Mouse (Mus musculus) heart, embryonic 15.5 days (tissue): ENCODE results near the gene Elmsan1. TPM values are rescaled to one million over a fixed set of nuclear protein-coding genes. Genes with fewer than 3 reads are reported as not detected.
A peak's percentile ranks its signal among the peaks of the same experiment; 100 is the strongest.

Experiments
- ATAC-seq: fragments of 200-750 bp; cut with Nextera tagmentation; replicated peaks from 2 replicates; pipeline ENCODE4 v1.8.0; 2017; ENCODE audit warnings: low read depth, moderate TSS enrichment; ENCODE audit not compliant: insufficient number of reproducible peaks, insufficient read depth, low FRiP score
- H3K27ac ChIP-seq: fragments of 300-500 bp; sonication (generic); 2 replicates; pipeline ENCODE4 v1.5.1; 2015; ENCODE audit warnings: mild to moderate bottlenecking, inconsistent platforms
- H3K27me3 ChIP-seq: fragments of 300-500 bp; sonication (generic); 2 replicates; pipeline ENCODE4 v1.6.1; 2015; ENCODE audit warnings: inconsistent platforms
- H3K36me3 ChIP-seq: fragments of 300-500 bp; sonication (generic); 2 replicates; pipeline ENCODE4 v1.6.1; 2015; ENCODE audit warnings: mild to moderate bottlenecking, inconsistent platforms
- H3K4me1 ChIP-seq: fragments of 300-500 bp; sonication (generic); replicated peaks from 2 replicates; pipeline ENCODE4 v1.6.1; 2015; ENCODE audit warnings: inconsistent platforms
- H3K4me2 ChIP-seq: fragments of 300-500 bp; sonication (generic); 2 replicates; pipeline ENCODE4 v1.6.1; 2015; ENCODE audit warnings: inconsistent platforms, mild to moderate bottlenecking, moderate library complexity
- H3K4me3 ChIP-seq: fragments of 300-500 bp; sonication (generic); 2 replicates; pipeline ENCODE4 v1.5.1; 2015; ENCODE audit warnings: mild to moderate bottlenecking, inconsistent platforms
- H3K9ac ChIP-seq: fragments of 300-500 bp; sonication (generic); 2 replicates; pipeline ENCODE4 v1.6.1; 2015; ENCODE audit warnings: mild to moderate bottlenecking, inconsistent platforms
- H3K9me3 ChIP-seq: fragments of 300-500 bp; sonication (generic); replicated peaks from 2 replicates; pipeline ENCODE4 v1.6.1; 2016; ENCODE audit warnings: inconsistent platforms
- WGBS: fragments of 180-500 bp; shearing (Covaris S2); methylation state at CpG from one replicate; pipeline ENCODE4 v1.1.7; 2015; ENCODE audit warnings: mixed read lengths; 5-methylcytosine and 5-hydroxymethylcytosine counted together
- polyA plus RNA-seq: library from polyadenylated mRNA; unstranded; fragments of >200 nt; fragmentation: Nextera tagmentation; extraction: Ambion mirVana; gene quantifications from 2 replicates; pipeline ENCODE4 v1.2.1, GENCODE M21; 2015

Elmsan1 gene
- polyA plus RNA-seq, 1 experiment from 2014 or later: 6.0 TPM

- H3K4me2 ChIP-seq: peak overlapping the region; percentile 28; the same call in 1 of the 2 replicates
- H3K27me3 ChIP-seq: no peaks in the 10 kb centered on the region
- ATAC-seq: no peak
- no peak overlapping the region for H3K9ac ChIP-seq
- WGBS: 44% methylated on average over 3 of the region's 3 CpGs
- H3K4me3 ChIP-seq: no peak overlapping the region
- H3K9me3 ChIP-seq: no peaks in the 10 kb centered on the region
- no peaks in the 10 kb centered on the region for H3K36me3 ChIP-seq
- peaks cover 78% of the 10 kb centered on the region for H3K4me1 ChIP-seq
- peak overlapping the region; percentile 75 for H3K27ac ChIP-seq
Measured at GRCm38 (mm10) chr12:84180090-84180489, 38.6 kb downstream of the Elmsan1 start.

GRCm38 (mm10) chr12:84178652-84179445, 39.8 kb downstream of the Elmsan1 start:
- Histone ChIP-seq H3K4me2 (no peak overlapping the region), H3K36me3 (peaks cover 2% of the 10 kb centered on the region), H3K9ac (no peak overlapping the region), H3K9me3 (no peaks in the 10 kb centered on the region), H3K27me3 (no peaks in the 10 kb centered on the region), H3K4me1 (peaks cover 85% of the 10 kb centered on the region), H3K27ac (no peak overlapping the region), H3K4me3 (no peak overlapping the region)
- ATAC-seq: no peak
- 62% methylated on average over 10 of the region's 10 CpGs for WGBS

- peaks cover 10% of the 10 kb centered on the region for H3K36me3 ChIP-seq
- no peak overlapping the region for H3K4me3 ChIP-seq
- peaks cover 91% of the 10 kb centered on the region for H3K4me1 ChIP-seq
- H3K9ac ChIP-seq: no peak overlapping the region
- no peak for ATAC-seq
- no peak overlapping the region for H3K4me2 ChIP-seq
- 70% methylated on average over 1 of the region's 1 CpGs for WGBS
- H3K27me3 ChIP-seq: no peaks in the 10 kb centered on the region
- no peak overlapping the region for H3K27ac ChIP-seq
- H3K9me3 ChIP-seq: no peaks in the 10 kb centered on the region
Measured at GRCm38 (mm10) chr12:84178052-84178451, 40.6 kb downstream of the Elmsan1 start.

- H3K4me3 ChIP-seq: no peak overlapping the region
- ATAC-seq: no peak
Measured at GRCm38 (mm10) chr12:84176886-84177765, 41.6 kb downstream of the Elmsan1 start.

GRCm38 (mm10) chr12:84176126-84176769, 42.4 kb downstream of the Elmsan1 start:
- Histone ChIP-seq H3K4me1 (peaks cover 80% of the 10 kb centered on the region), H3K36me3 (peaks cover 28% of the 10 kb centered on the region), H3K9ac (peak overlapping the region; percentile 60), H3K27ac (peak overlapping the region; percentile 94), H3K4me3 (peak overlapping the region; percentile 52), H3K4me2 (peak overlapping the region; percentile 79), H3K9me3 (no peaks in the 10 kb centered on the region), H3K27me3 (no peaks in the 10 kb centered on the region)
- 10% methylated on average over 13 of the region's 13 CpGs for WGBS
- ATAC-seq: peak; percentile 37

More at GRCm38 (mm10) chr12:84176886-84177765, 41.6 kb downstream of the Elmsan1 start:
- H3K27ac ChIP-seq: peak overlapping the region; percentile 94
- no peaks in the 10 kb centered on the region for H3K9me3 ChIP-seq
- 45% methylated on average over 6 of the region's 6 CpGs for WGBS
- H3K27me3 ChIP-seq: no peaks in the 10 kb centered on the region
- H3K4me1 ChIP-seq: peaks cover 88% of the 10 kb centered on the region
- H3K9ac ChIP-seq: no peak overlapping the region
- peaks cover 19% of the 10 kb centered on the region for H3K36me3 ChIP-seq
- peak overlapping the region; percentile 79 for H3K4me2 ChIP-seq

GRCm38 (mm10) chr12:84175659-84176061, 43.0 kb downstream of the Elmsan1 start:
- Histone ChIP-seq H3K4me2 (peak overlapping the region; percentile 79), H3K9me3 (no peaks in the 10 kb centered on the region), H3K9ac (peak overlapping the region; percentile 60), H3K27ac (peak overlapping the region; percentile 94), H3K27me3 (no peaks in the 10 kb centered on the region), H3K4me1 (peaks cover 74% of the 10 kb centered on the region), H3K36me3 (peaks cover 32% of the 10 kb centered on the region), H3K4me3 (peak overlapping the region; percentile 52)
- under 1% methylated on average over 20 of the region's 20 CpGs for WGBS
- peak; percentile 79 for ATAC-seq

- Histone ChIP-seq H3K4me3 (no peak overlapping the region), H3K27me3 (no peaks in the 10 kb centered on the region), H3K9me3 (no peaks in the 10 kb centered on the region), H3K9ac (no peak overlapping the region), H3K36me3 (peaks cover 32% of the 10 kb centered on the region), H3K27ac (peak overlapping the region; percentile 94), H3K4me2 (peak overlapping the region; percentile 79; the same call in 1 of the 2 replicates), H3K4me1 (peaks cover 66% of the 10 kb centered on the region)
- no peak for ATAC-seq
- 66% methylated on average over 6 of the region's 6 CpGs for WGBS
Measured at GRCm38 (mm10) chr12:84174871-84175270, 43.8 kb downstream of the Elmsan1 start.

- no peaks in the 10 kb centered on the region for H3K9me3 ChIP-seq
- H3K27ac ChIP-seq: peak overlapping the region; percentile 94
- no peaks in the 10 kb centered on the region for H3K27me3 ChIP-seq
- no peak overlapping the region for H3K9ac ChIP-seq
- 57% methylated on average over 9 of the region's 9 CpGs for WGBS
- 0 out of 2 replicates have a peak overlapping the region, but pooled peaks have one; percentile 79 for H3K4me2 ChIP-seq
- ATAC-seq: no peak
- H3K4me3 ChIP-seq: no peak overlapping the region
- H3K4me1 ChIP-seq: peaks cover 61% of the 10 kb centered on the region
- H3K36me3 ChIP-seq: peaks cover 36% of the 10 kb centered on the region
Measured at GRCm38 (mm10) chr12:84174190-84174811, 44.4 kb downstream of the Elmsan1 start.

- Histone ChIP-seq H3K36me3 (peaks cover 39% of the 10 kb centered on the region), H3K4me1 (peaks cover 52% of the 10 kb centered on the region), H3K9ac (0 out of 2 replicates have a peak overlapping the region, but pooled peaks have one; percentile 2), H3K4me2 (no peak overlapping the region), H3K9me3 (no peaks in the 10 kb centered on the region), H3K4me3 (no peak overlapping the region), H3K27ac (peak overlapping the region; percentile 94), H3K27me3 (no peaks in the 10 kb centered on the region)
- WGBS: 91% methylated on average over 13 of the region's 13 CpGs
- ATAC-seq: no peak
Measured at GRCm38 (mm10) chr12:84173309-84173915, 45.3 kb downstream of the Elmsan1 start.

GRCm38 (mm10) chr12:84172862-84173261, 45.8 kb downstream of the Elmsan1 start:
- Histone ChIP-seq H3K9ac (no peak overlapping the region), H3K9me3 (no peaks in the 10 kb centered on the region), H3K36me3 (peaks cover 39% of the 10 kb centered on the region), H3K4me3 (no peak overlapping the region), H3K27ac (no peak overlapping the region), H3K4me1 (peaks cover 48% of the 10 kb centered on the region), H3K4me2 (no peak overlapping the region), H3K27me3 (no peaks in the 10 kb centered on the region)
- WGBS: 90% methylated on average over 17 of the region's 17 CpGs
- no peak for ATAC-seq
